Mouse (Mus musculus) heart, adult 9 months (tissue): ENCODE data around the gene Zfp366.
A peak's percentile ranks its signal among the peaks of the same experiment; 100 is the strongest.
"Not testable (repeated sequence)": the region's sequence is repeated elsewhere in the genome, so short reads cannot be mapped to it uniquely, and the experiment has no call there.

Experiments used
- DNase-seq, 2 experiments: peaks; one replicate each; pipeline ENCODE4 v3.0.0; 2022; ENCODE audit warnings: low spot score in 2 of 2

The Zfp366 gene

DNA sequence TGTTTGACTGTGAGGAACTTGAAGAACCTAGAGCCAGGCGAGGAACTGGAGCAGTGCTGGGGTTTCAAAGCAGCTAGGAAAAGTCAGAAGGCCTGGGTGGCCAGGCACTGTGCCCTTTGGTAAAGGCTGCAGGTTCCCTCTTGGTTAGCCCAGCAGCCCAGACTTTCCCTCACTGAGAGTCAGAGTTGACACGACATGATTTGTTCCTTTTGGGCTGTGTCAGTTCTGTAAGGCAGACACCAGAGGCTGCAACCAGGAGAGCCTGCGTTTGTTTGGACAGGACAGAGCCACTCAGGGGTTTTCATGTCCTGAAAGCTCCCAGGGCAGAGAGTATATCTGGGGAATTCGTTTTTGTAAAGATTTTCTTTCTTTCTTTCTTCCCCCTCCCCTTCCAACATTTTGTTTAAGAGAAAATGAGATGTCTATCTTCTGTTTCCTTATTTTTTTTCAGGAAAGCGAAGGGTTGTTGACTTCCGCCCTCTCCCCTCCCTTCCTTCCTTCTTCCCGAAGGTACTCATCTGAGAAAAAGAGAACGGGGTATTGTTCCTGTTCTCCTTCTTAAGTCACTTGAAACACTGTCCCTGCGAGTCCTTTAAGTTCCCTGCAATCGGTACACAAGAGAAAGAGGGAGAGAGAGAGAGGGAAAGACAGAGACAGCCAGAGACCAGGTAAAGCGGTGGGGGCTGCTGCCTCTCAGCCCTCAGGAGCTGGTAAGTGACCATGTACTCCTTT is at the start of gene Zfp366:
Gene Zfp366, plus strand, starts transcription at position 669 of the 732 bp plus-strand sequence.
- no peak for DNase-seq

DNA sequence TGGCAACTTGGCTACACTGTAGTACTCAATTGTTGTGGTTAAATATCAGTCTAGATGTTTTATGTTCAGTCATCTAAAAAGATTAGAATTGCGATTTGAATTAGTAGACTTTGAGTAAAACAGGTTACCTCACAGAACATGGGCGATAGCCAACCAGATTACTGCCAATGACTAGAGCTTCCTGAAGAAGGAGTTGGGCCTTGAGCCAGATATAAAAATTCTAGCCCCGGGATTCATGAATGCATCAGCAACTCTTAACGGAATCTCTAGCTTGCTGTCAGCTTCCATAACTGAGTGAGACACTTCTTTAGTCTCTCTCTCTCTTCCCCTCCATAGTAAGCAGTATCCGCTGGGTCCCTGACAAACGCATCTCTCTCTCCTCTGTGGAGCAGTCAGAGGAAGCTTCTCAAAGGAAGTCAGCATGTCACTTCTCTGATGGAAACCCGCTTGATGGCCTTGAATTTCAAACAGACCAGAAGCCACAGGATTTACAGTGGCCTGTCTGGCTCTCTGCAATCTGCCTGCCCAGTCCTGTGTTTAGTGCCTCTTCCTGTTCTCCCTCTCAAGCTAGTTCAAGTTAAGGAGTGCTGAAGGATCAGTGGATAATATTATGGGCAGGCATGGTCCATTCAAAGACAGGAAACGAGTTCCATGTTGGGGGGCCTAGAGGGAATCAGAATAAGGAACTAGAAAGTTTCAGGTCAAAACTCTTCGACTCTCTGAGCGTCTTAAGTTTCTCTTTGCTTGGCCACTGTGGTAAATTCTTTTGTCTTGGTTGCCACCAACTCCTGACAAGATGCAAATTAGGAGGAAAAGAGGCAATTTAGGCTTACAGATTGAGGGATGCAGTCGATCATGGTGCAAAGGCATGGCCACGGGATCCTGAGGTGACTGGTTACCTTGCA is 46.0 kb upstream of the Zfp366 start:
- no peak for DNase-seq

DNA sequence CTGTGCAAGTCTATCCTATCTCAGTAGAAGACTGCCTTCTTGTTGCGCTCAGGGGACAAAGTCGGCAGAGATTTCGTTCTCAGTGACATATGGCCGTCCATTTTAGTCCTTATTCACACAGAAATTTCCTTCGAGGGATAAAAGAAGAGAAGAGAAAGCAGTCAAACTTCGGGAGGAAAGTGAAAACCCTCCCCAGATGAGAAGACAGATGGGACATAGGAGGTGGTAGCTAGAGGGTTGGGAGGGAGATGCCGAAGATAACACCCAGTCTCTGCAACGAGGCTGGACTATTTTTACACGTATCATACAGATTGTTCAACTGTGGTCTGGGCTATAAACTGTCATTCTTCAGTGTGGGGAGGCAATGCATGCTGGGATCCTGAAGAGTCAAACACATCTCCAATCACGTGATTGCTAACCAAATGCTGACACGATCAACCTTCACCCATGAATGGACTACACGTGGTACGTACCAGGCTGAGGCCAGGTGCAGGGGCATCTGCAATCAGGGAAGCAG is 38.2 kb upstream of the Zfp366 start:
- DNase-seq, result no peak

DNA sequence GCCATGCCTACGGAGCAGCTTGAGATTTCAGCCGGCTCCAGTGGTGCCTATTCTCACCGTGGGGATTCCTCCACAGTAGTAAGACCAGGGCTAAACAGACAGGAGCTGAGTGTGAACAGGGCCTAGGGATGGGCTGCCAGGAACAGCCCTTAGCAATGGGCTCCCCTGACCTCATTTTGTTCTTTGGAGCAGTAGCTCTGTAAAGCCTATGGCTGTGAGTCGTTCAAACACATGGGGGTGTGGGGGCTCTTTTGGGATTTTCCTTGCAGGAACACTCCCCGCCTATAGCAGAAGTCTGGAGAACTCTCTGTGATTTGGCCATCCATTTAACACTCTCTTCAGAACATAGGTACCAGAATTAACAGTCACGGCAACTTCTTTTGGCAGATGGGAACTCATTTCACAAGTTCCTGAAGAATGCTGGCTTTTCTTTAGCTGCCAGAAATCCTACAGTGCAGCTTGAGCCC is 36.9 kb upstream of the Zfp366 start:
- no peak for DNase-seq

DNA sequence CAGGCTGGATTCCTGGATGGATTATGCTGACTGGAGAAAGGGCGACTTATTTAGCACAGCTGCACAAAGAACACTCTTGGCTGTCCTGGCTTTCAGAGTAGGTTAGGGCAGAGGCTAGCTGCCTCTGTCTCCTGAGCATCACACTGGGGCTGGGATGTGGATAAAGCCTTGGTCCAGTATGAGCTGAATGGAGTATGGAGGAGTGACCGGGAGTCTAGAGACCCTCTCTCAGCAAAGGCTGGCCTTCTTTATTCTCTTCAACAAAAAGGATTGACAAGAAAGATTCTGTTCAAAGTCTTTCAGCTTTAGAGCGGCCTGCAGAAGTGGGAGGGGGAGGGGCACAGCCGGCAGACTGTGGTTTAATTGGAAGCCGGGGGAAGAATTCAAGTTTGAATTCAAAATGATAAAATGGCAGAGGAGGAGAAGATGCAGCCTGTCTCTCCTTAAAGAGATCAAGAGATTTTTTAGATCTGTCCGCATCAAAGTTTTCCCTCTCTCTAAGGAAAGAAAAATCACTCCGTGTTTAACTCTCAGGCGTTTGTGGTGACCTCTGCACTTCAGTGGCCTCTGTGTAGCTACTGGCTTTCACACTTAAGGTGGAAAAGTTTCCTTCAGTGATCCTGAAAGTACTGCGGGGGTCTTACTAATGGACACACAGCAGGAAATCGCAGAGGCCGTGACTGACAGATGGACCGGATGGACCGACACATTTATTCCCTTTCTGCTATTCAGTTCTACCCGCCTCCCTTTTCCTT is 34.9 kb upstream of the Zfp366 start:
- no peak for DNase-seq

DNA sequence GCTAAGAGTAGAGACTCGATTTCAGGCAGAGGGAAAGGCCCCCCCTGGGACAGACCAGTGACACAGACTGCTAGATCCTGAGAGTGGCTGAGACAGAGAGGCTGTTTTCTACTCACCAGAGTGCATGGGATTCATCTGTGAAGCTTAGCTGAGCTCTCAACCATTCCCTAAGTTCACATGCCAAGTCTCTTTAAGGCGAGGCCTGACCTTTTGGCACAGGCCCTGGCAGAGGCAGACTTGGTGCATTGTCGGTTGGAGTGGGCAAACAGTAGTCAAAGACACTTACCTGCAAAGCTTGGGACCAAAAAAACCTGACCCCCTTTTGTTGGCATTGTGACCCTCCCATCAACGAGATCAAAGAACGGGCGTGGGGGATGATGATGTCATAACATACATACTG is 34.0 kb upstream of the Zfp366 start:
- no peak for DNase-seq

DNA sequence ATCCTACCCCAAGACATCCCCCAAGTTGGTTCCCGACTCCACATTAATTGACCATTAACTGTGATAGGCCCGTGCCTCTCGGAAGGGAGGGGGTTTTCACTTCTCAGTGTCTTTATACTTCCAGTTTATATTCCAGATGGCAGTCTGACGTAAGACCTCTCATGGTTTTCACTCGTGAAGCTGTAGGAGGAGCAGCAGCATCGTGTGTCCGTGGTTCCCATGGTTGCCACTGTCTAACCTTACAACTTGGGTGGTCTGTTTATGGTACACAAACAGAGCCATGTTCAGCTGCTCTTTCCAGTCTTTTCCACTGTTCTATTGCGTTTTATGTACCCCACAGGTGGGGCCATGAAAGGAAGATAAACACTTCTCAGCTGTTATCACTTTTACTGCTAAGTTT is 33.5 kb upstream of the Zfp366 start:
- DNase-seq, result no peak

DNA sequence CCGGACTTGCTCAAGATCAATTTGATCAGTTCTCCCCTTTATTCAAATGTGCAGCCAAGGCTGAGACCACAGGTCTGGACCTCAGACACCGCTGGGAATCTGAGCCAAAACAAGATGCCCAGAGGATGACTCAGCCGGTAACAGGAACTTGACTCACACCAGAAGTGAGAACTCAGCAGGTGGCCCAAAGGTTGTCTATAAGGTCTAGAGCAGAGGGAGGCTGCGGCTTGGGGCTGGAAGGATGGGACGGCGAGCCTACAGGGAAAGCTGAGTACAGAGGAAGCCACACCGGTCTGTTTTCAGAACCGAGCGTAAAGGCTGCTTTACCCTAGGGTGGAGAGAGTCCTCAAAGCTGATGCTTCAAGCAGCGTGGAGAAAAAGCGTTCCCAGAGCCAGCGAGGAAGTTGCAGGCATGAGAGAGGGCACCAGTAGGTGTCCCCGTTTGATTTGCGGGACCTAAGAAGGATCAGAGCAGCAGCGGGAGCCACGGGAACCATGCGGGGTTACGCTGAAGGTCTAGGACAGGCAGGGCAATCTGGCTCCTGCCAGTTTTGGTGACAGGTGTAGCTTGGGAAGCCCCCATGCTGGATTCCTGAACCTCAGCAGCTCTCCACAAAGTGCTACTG is 32.2 kb upstream of the Zfp366 start:
- no peak for DNase-seq

DNA sequence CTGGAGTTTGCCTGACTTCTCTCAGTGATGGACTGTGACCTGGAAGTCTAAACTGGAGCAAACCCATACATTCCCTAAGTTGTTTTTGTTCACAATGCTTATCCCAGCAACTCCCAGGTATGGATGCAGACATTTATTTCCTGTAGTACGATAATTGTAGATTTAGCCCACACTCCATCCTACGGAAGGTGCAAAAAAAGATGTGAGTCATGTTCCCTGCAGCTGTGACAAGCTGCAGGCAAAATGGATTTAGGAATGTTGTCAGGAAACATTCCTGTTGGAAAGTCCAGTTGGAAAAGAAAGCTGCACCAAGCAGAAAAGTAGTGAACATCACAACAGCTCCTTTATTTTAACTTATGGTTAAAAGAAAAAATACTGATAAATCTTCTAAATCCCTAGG is 26.9 kb upstream of the Zfp366 start:
- no peak for DNase-seq

DNA sequence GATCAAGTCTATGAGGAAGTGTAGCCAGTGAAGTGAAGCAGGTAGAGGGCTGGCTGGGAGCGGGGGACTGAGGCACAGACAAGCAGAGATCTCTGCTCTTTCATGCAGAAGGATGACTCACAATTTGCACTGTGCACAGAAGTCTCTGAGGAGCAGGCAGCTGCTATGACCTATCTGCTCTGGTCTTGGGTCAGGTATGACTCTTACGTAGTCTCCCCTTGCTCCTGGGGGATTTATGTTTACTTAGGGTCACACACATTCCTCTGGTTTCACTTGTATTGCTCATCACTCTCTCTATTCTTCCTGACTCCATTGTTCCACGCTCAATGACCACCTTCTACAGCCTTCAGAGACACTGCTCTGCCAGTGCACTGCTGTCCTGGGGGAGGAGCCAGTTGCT is 25.9 kb upstream of the Zfp366 start:
- no peak for DNase-seq

DNA sequence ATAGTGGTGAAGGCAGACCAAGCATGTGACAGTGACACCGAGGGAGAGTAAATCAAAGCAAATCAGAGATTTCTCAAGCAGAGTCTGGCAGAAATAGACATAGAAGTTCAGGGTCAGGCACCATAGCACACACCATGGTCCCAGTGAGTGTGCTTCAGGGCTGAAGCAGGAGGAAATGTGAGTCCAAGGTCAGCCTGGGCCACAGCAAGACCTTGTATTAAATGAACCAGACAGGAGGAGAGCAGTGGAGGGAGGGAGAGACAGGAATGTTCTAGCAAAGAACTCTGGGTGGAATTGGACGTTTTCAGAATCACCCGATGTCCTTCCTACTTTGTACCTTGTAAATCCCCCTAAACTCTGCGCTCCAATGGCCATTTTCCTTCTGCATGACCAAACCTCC is 21.6 kb upstream of the Zfp366 start:
- no peak for DNase-seq

DNA sequence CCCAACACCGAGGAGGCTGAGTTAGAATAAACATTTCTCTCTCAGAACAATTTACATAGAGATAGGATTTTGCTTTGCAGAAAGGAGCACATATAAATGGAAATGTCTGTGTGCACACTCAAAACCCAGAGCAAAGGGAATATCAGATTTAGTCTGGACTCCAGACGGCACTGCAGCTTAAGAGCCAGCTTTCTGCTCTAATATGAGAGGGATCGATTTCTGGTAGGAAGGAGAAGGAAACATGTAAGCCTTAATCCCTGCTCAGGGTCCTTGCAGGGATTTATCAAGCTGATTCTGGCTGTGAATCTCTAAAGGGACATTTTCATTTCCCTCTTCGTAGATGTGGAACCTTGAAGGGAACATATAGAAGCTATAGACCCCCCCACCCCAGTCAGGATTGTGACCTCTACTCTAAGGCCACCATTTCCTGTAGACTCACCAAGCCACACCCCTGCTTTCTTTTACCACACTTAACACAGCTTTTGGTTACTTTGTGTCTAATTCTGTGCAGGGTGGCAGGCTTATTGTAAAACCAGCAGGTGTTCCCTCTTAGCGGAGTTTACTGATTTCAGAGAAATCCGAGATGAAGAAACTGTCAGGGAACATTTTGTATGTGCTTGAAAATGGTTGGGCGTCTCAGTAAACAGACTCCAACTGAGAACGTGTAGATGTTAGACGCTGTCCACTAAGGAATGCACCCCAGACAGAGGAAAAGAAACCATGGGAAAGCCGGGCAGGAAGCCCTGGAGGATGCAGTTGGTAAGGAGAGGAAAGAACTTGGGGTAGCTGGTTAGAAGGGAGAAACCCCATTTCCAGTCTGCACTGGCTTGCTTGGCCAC is 20.9 kb upstream of the Zfp366 start:
- DNase-seq, result no peak

DNA sequence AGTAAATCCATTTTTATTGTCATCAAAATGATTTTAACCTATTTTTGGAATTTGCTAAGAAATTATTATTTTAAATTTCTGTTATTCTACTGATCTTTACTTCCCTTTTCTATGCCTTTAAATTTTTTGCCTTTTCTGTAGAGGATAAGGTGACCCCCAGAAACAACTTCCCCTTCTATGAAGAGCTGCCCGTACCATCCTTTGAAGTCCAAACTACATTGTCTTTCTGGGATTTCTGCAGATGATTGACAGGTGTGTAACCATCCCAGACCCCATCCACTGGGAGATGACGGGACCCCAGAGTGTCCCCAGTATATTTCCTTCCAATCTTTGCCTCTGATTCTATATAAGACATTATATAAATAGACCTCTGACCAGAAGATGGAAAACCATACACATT is 20.3 kb upstream of the Zfp366 start:
- no peak for DNase-seq

DNA sequence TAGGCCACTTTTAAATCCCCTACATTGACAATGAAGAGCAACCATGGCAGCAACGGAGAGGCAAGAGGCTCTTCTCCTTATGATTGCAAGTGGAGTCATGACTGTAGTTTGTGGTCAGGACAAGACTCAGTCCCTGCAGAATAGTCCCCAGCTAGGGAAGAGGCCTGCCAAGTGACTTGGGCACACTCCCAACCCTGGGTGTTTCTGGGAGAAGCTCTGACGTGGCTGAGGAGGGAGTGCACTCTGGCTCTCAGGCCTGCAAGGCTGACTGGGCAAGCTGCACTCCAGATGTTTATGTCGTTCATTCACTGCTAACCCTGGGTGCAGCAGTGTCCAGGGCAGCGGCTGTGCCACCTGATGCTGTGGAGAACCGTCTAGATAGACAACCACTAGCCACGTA is 15.2 kb upstream of the Zfp366 start:
- DNase-seq, result peak; percentile 85 to 90

DNA sequence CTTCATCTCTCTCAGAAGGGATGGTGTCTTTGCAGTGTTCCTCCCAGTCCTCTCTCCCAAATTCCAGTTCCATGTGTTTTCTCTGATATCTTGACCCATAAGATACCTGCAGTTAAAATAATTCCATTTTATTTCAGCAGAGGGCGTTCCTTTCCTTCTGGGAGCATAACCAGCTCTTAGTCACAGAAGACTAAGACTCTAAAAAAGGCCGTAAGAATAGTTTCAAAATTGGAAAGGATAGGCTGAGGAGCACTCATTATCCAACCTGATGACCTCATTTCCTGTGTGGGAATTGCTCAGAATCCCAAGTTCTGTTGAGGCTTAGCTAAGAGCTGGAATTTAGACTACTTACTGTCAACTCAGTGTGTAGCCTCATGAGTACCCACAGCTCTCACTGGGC is 14.3 kb upstream of the Zfp366 start:
- peak; percentile 56 to 60 for DNase-seq

DNA sequence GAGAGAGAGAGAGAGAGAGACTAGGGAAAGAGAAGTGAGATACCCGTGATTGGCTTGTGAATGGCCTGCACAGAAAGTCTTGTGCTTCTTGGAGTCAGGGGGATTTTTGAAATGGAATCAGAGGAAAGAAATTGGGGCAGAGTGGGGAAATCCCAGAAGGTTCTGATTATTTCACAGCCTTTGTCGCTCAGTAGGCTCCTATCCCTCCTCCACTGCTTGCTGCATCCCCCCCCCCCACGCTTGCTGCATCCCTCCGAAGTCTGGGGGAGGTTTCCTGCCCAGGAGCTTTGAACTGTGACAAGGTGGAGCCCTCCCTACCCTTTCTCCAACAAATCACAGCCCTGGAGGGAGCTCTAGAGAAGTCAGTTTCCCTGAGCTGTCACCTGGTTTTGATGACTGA is 10.8 kb upstream of the Zfp366 start:
- DNase-seq, result no peak

DNA sequence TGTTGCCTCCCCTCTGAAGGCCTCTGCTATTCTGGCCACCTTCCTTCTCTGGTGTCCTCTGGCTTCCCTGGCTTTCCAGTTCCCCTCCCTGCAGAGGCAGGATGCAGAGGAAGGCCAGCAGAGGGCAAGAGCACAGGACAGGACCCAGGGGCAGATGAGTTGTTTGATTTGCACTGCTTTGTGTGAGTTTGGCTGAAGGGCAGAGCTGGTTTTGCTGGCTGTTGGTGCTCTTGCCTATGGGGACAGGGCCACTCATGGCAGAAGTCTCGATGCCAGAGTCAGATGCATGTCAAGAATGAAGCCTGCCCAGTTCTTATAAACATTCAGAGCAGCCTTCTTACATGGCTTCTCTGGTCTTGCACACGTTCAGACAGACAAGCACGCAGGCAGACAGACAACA is 1.8 kb upstream of the Zfp366 start:
- DNase-seq, result not testable (repeated sequence)

DNA sequence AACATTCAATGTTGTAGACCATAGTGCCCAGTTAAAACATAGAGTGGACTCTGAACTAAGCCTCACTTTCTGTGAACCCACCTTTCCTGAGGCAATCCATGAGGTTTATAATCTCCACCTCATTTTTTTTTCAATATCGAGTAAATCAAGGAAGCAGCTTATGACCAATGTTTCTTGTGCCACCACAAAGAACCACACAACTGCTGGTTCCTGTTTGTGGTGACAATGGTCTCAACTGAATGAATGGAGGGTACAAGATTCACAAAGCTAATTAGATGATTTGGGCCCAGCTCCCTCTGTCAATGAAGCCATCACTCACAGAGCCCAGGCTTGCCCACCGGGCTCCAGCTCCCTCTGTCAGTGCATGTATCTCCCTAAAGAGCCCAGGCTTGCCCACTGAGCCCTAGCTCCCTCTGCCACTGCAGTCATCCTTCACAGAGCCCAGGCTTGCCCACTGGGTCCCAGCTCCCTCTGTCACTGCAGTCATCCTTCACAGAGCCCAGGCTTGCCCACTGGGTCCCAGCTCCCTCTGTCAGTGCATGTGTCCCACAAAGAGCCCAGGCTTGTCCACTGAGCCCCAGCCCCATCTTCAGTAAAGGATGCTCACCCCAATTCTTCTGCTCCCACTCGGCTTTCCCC is 1.2 kb upstream of the Zfp366 start:
- no peak for DNase-seq

DNA sequence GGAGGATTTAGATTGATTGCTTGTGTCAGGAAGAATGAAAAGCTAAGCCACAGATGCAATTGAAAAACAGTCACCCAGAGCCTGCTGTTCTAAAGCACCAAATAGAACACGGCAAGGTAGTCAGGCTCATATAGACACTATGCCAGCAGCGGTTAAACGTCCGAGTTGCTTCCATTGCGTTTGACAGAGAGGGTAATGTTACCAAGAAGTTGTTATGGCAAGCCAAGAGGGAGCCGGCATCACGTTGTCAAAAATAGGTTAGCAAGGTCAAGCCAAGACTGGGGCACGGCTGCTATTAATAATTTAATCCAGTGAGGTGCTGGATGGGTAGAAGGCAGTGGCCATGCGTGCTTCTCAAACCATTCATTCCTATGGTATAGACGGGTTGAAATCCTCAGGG is 950 bp downstream of the Zfp366 start:
- DNase-seq, result peak in 1 of 2 experiments; percentile 48
